15 mouse cellular contexts compared by ENCODE assay signal in the genomic region with DNA sequence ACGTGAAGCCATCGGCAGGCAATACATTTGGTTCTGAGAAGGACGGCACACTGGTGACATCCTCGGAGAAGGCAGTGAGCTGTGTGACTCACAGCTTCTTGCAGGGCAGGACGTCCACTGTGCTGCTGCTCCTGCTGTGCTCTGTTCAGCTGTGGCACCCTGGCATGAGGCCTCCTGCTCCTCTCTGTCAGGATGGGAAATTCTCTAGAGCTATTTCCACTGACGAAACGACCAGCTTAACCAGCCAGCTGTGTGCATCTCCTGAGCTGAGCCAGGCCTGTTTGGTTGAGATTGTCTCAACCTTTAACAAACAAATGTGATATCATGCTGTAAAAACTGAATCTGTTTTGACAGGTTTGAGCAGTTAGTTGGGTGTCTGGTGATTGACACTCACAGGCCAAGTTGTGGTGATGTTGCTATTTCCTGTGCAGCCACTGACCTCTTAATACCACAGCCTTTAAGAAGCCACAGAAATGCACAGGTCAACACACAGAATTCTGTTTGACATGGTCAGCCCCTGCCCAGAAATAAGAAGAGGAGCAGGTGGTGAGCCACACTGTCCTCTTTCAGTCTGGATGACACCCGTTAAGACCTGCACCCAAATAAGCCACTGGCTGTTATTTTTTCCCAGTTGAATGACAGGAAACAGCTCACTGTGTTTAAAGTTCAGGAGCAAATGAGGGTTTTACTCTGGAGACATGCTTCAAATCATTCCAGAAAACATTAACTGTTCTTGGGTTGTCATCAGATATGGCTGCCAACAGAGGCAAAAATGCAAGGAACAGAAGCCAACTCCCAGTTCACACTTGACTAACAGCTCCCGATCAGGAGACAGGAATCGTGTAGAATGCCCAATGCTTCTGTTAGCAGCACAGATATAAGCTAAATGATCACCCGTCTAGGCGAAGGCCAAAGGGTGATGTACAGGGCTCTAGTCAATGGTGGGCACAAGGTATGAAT. TPM values are rescaled to one million over a fixed set of nuclear protein-coding genes. Genes with fewer than 3 reads are reported as not detected.
DNase-seq lines count a peak whose midpoint lies in the region; ATAC-seq and TF ChIP-seq lines count a peak whose summit lies in the region.
"Had no signal": no experiment of that assay in that cellular context is flagged by ENCODE, and none has a peak within 500 bp of the region (broad histone marks: within the 10 kb centered on the region; RNA-seq: fewer than 3 reads in every experiment).

No protein-coding gene starts in this region.

- H3K9me3 ChIP-seq in hindbrain, embryonic 10.5 days = no peaks in the 10 kb centered on the region
- H3K9me3 ChIP-seq in hindbrain, postnatal 0 days (ENCODE audit: low read length) = no peaks in the 10 kb centered on the region
- no peaks in the 10 kb centered on the region for H3K9me3 ChIP-seq in midbrain, embryonic 13.5 days
- H3K9me3 ChIP-seq: forebrain, embryonic 13.5 days; G1E; liver, embryonic 13.5 days had no signal

- H3K4me3 ChIP-seq in hindbrain, embryonic 10.5 days = no peak overlapping the region
- H3K4me3 ChIP-seq in hindbrain, postnatal 0 days (ENCODE audit: low read length) = no peak overlapping the region
- no peak overlapping the region for H3K4me3 ChIP-seq in midbrain, embryonic 13.5 days (replicated peaks)
- H3K4me3 ChIP-seq: forebrain, embryonic 13.5 days; liver, embryonic 13.5 days had no signal

- no peaks in the 10 kb centered on the region for H3K4me1 ChIP-seq in hindbrain, embryonic 10.5 days (replicated peaks)
- H3K4me1 ChIP-seq in hindbrain, postnatal 0 days (ENCODE audit: insufficient read depth, low read length) = no peaks in the 10 kb centered on the region
- H3K4me1 ChIP-seq in midbrain, embryonic 13.5 days (replicated peaks) = no peaks in the 10 kb centered on the region
- H3K4me1 ChIP-seq: forebrain, embryonic 13.5 days; liver, embryonic 13.5 days had no signal

- POLR2A ChIA-PET in Patski (lab: Charles Lee) = no interaction called here

- in situ Hi-C loops in Patski (cut with MboI; ENCODE audit: low pct_unique_long_range_greater_than_20kb) = no loop called here

- no peaks in the 10 kb centered on the region for H3K36me3 ChIP-seq in hindbrain, embryonic 10.5 days
- H3K36me3 ChIP-seq in hindbrain, postnatal 0 days (ENCODE audit: insufficient read depth, low read length) = no peaks in the 10 kb centered on the region
- no peaks in the 10 kb centered on the region for H3K36me3 ChIP-seq in midbrain, embryonic 13.5 days
- H3K36me3 ChIP-seq: G1E; liver, embryonic 13.5 days had no signal

- WGBS in hindbrain, embryonic 10.5 days = 71% methylated on average over 12 of the region's 12 CpGs
- 61% methylated on average over 12 of the region's 12 CpGs for WGBS in hindbrain, postnatal 0 days
- WGBS in midbrain, embryonic 13.5 days = 76% methylated on average over 12 of the region's 12 CpGs

- no peak for ATAC-seq in hindbrain, postnatal 0 days
- peak; percentile 90 for ATAC-seq in Patski
- no peak for ATAC-seq in midbrain, embryonic 13.5 days
- ATAC-seq: forebrain, embryonic 13.5 days had no signal

- no peak overlapping the region for H3K27ac ChIP-seq in hindbrain, embryonic 10.5 days
- no peak overlapping the region for H3K27ac ChIP-seq in hindbrain, postnatal 0 days
- no peak overlapping the region for H3K27ac ChIP-seq in midbrain, embryonic 13.5 days
- H3K27ac ChIP-seq: forebrain, embryonic 13.5 days; liver, embryonic 13.5 days; macrophage had no signal

- TF ChIP-seq CTCF in hindbrain, postnatal 0 days (IDR thresholded peaks at IDR 0.05; ENCODE audit: low read depth) = no peak
- no peak for TF ChIP-seq CTCF in Patski (IDR thresholded peaks at IDR 0.05)

- no peak overlapping the region for H3K9ac ChIP-seq in hindbrain, postnatal 0 days (replicated peaks; ENCODE audit: low read length)
- H3K9ac ChIP-seq in midbrain, embryonic 13.5 days (replicated peaks) = no peak overlapping the region
- H3K9ac ChIP-seq: forebrain, embryonic 13.5 days; liver, embryonic 13.5 days had no signal

- H3K4me2 ChIP-seq in hindbrain, postnatal 0 days (ENCODE audit: low read depth, low read length) = no peak overlapping the region
- no peak overlapping the region for H3K4me2 ChIP-seq in midbrain, embryonic 13.5 days (replicated peaks)
- H3K4me2 ChIP-seq: forebrain, embryonic 13.5 days; liver, embryonic 13.5 days had no signal

- CTCF ChIA-PET in Patski (lab: Charles Lee) = interaction anchor here (0.6 to 1.1 kb wide), 3 partner anchors 14 to 26 kb away, joined by 3 read pairs; no protein-coding TSS in a partner anchor

- no peaks in the 10 kb centered on the region for H3K27me3 ChIP-seq in hindbrain, embryonic 10.5 days (ENCODE audit: insufficient read depth, poor library complexity, severe bottlenecking)
- H3K27me3 ChIP-seq in hindbrain, postnatal 0 days (ENCODE audit: insufficient read depth, low read length) = no peaks in the 10 kb centered on the region
- H3K27me3 ChIP-seq in Patski = no peaks in the 10 kb centered on the region
- no peaks in the 10 kb centered on the region for H3K27me3 ChIP-seq in midbrain, embryonic 13.5 days
- H3K27me3 ChIP-seq: forebrain, embryonic 13.5 days; liver, embryonic 13.5 days had no signal

- peak; percentile 16 to 34 for DNase-seq in adrenal gland, adult (ENCODE audit: inconsistent age in 2 of 2, low spot score in 1 of 2)
- DNase-seq in adrenal gland, postnatal 14 days = no peak
- DNase-seq in hindbrain, embryonic 10.5 days (ENCODE audit: low spot score) = peak; percentile 2
- DNase-seq in hindbrain, postnatal 0 days (ENCODE audit: low spot score) = no peak
- DNase-seq in Patski (ENCODE audit: low read depth, low spot score) = no peak
- DNase-seq in kidney, postnatal 36 days = peak; percentile 56 to 79
- no peak for DNase-seq in cerebellum, adult 11 months
- DNase-seq: cerebellum, postnatal 10 days; gastrocnemius, postnatal 36 days; liver, embryonic 13.5 days had no signal

RNA-seq across cellular contexts. Expression of gene Rasgrf2, which starts 36.0 kb away (rescaled TPM):
- total RNA-seq in adrenal gland, postnatal 14 days (2021) = 1.3 and 2.3 TPM in 2 replicates
- polyA plus RNA-seq in hindbrain, embryonic 10.5 days (2016; fragmentation: Nextera tagmentation; extraction: Ambion mirVana) = not detected in 2 replicates
- total RNA-seq in hindbrain, postnatal 0 days (2014; rRNA removed) = 61.2 and 99.6 TPM in 2 replicates
- polyA plus RNA-seq in hindbrain, postnatal 0 days (2015; fragmentation: Nextera tagmentation; extraction: Ambion mirVana) = 11.0 and 12.9 TPM in 2 replicates
- polyA plus RNA-seq in Patski (2021) = 0.05 TPM
- 1.8 and 2.2 TPM in 2 replicates for polyA plus RNA-seq in midbrain, embryonic 13.5 days (2015; fragmentation: Nextera tagmentation; extraction: Ambion mirVana)
- total RNA-seq: hematopoietic stem cell, adult 5-6 weeks had no signal
- polyA plus RNA-seq: G1E, macrophage had no signal

Comparison
In these comparisons a context has a peak if more than half of its experiments do, and no peak if none do; other contexts are left out.
1. DNase-seq: peak in adrenal gland, adult (2 of 2), hindbrain, embryonic 10.5 days (single experiment) and kidney, postnatal 36 days (2 of 2); none in adrenal gland, postnatal 14 days (single experiment), hindbrain, postnatal 0 days (single experiment), Patski (single experiment) and cerebellum, adult 11 months (single experiment).